Mouse (Mus musculus) cerebellum, adult 8-10 months (tissue): ENCODE measurements at regions not wholly inside any gene's neighbourhood (a gene's known extent, or its start where the extent isn't known, plus 50 kb on each side); places are given as distances from the start of the nearest gene placed in this dataset.
A peak's percentile ranks its signal among the peaks of the same experiment; 100 is the strongest.
"Not testable (repeated sequence)": the region's sequence is repeated elsewhere in the genome, so short reads cannot be mapped to it uniquely, and the experiment has no call there.

ENCODE experiments used
- DNase-seq: peaks from one replicate; pipeline ENCODE4 v3.0.0; 2022

GRCm38 (mm10) chr8:93443631-93444030, 64.1 kb upstream of the Ces1h start:
- DNase-seq = not testable (repeated sequence)

- DNase-seq = no peak
Measured at GRCm38 (mm10) chr8:93441936-93442335, 62.4 kb upstream of the Ces1h start.

DNA sequence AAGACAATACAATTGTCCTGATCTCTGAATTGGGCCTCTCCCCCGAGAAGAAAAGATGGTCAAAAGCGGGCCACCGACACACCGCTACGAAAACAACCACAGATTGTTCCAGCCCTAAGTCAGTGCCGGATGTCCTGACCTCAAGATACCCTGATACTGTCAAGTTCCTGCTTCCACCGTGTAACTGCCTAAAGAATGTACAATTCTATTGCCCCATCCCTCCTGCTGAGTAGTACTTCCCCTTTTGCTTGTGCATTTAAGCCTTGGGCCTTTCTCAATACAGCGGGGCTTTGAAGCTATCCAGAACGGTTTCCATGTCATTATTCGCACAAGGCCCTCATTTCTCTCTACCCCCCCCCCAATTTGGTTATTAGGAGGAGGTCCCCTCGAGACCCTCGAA, 57.1 kb upstream of the Ces1h start:
- not testable (repeated sequence) for DNase-seq

DNA sequence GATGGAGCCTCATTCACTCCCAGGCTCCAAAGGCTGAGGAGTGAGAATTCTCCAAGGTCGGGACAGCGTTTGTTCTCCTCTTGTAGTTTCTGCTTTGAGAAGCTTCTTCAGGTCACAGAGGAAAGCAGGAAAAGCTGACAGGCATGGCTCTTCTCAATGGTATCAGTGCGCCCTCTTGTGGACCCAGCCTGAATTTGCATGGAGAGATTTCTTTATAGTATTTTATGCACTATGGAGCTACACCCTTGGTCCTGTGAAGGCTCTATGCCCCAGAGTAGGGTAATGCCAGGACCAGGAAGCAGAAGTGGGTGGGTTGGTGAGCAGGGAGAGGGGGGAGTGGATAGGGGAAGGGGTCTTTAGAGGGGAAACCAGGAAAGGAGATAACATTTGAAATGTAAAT, 51.1 kb upstream of the Ces1h start:
- peak; percentile 69 for DNase-seq
